ENCODE assay signal across 8 mouse cellular contexts in genomic region chr9:120961969-120962700, GRCm38 (mm10). TPM values are rescaled to one million over a fixed set of nuclear protein-coding genes. Genes with fewer than 3 reads are reported as not detected.
DNase-seq lines count a peak whose midpoint lies in the region; ATAC-seq and TF ChIP-seq lines count a peak whose summit lies in the region.

No protein-coding gene starts in this region.

- no peak for TF ChIP-seq EP300 in MEL (IDR thresholded peaks at IDR 0.05; ENCODE audit: low read depth in 1 of 2, low read length in 2 of 2)

- no peaks in the 10 kb centered on the region for H3K79me2 ChIP-seq in MEL (ENCODE audit: control insufficient read depth, insufficient read depth, low read length, poor library complexity)

- no peak for TF ChIP-seq CTCF in MEL (IDR thresholded peaks at IDR 0.05 in 2 of 3, conservative IDR thresholded peaks at IDR 0.05 in 1 of 3; ENCODE audit: control insufficient read depth in 1 of 3, insufficient read depth in 1 of 3, low read depth in 2 of 3, low read length in 3 of 3, poor library complexity in 1 of 3, severe bottlenecking in 1 of 3)

- 0 out of 2 replicates have a peak overlapping the region, but pooled peaks have one; percentile 12 for H3K27ac ChIP-seq in forebrain, embryonic 11.5 days (ENCODE audit: low read depth, low read length)
- no peak overlapping the region for H3K27ac ChIP-seq in forebrain, embryonic 10.5 days
- H3K27ac ChIP-seq in MEL (ENCODE audit: control insufficient read depth, low read depth, low read length): peak overlapping the region; percentile 70
- H3K27ac ChIP-seq in heart, embryonic 15.5 days: peak overlapping the region; percentile 33; the same call in 1 of the 2 replicates
- H3K27ac ChIP-seq in liver, embryonic 15.5 days (replicated peaks): 0 out of 2 replicates have a peak overlapping the region, but pooled peaks have one; percentile 19

- no peak overlapping the region for H3K4me2 ChIP-seq in forebrain, embryonic 11.5 days (ENCODE audit: low read depth, low read length, severe bottlenecking)
- H3K4me2 ChIP-seq in heart, embryonic 15.5 days: no peak overlapping the region
- H3K4me2 ChIP-seq in liver, embryonic 15.5 days: no peak overlapping the region

- H3K27me3 ChIP-seq in forebrain, embryonic 11.5 days (ENCODE audit: control insufficient read depth, insufficient read depth, low read length): no peaks in the 10 kb centered on the region
- no peaks in the 10 kb centered on the region for H3K27me3 ChIP-seq in forebrain, embryonic 10.5 days (ENCODE audit: poor library complexity, severe bottlenecking)
- H3K27me3 ChIP-seq in MEL (ENCODE audit: control insufficient read depth in 1 of 2, insufficient read depth in 2 of 2, low read length in 2 of 2): no peaks in the 10 kb centered on the region
- H3K27me3 ChIP-seq in heart, embryonic 15.5 days: no peaks in the 10 kb centered on the region
- no peaks in the 10 kb centered on the region for H3K27me3 ChIP-seq in liver, embryonic 15.5 days

- no peak for ATAC-seq in forebrain, embryonic 11.5 days (replicated peaks; ENCODE audit: low FRiP score)
- no peak for ATAC-seq in heart, embryonic 15.5 days (replicated peaks; ENCODE audit: insufficient number of reproducible peaks, insufficient read depth, low FRiP score, low read depth)
- ATAC-seq in liver, embryonic 15.5 days (ENCODE audit: insufficient read depth): no peak

- DNase-seq in forebrain, embryonic 11.5 days (ENCODE audit: low spot score): no peak
- DNase-seq in forebrain, embryonic 10.5 days (ENCODE audit: extremely low spot score, low spot score): no peak
- peak; percentile 81 for DNase-seq in MEL (ENCODE audit: low read depth, low spot score)
- DNase-seq in layer of hippocampus, postnatal 14 days (ENCODE audit: low spot score in 2 of 2): no peak
- no peak for DNase-seq in spleen, postnatal 36 days (ENCODE audit: low spot score in 2 of 2)
- DNase-seq in thymus, postnatal 0 days (ENCODE audit: low spot score): no peak

- no peak overlapping the region for H3K4me3 ChIP-seq in forebrain, embryonic 11.5 days (ENCODE audit: low read depth, low read length)
- no peak overlapping the region for H3K4me3 ChIP-seq in forebrain, embryonic 10.5 days
- no peak overlapping the region for H3K4me3 ChIP-seq in MEL (ENCODE audit: control insufficient read depth in 1 of 2, insufficient read depth in 1 of 2, low read depth in 2 of 2, low read length in 2 of 2)
- no peak overlapping the region for H3K4me3 ChIP-seq in heart, embryonic 15.5 days
- H3K4me3 ChIP-seq in liver, embryonic 15.5 days (replicated peaks): no peak overlapping the region

- H3K4me1 ChIP-seq in forebrain, embryonic 11.5 days (replicated peaks; ENCODE audit: control insufficient read depth, insufficient read depth, low read length): no peaks in the 10 kb centered on the region
- H3K4me1 ChIP-seq in forebrain, embryonic 10.5 days: peaks cover 4% of the 10 kb centered on the region; the same call in 1 of the 2 replicates
- peaks cover 8 to 25% of the 10 kb centered on the region in 2 experiments for H3K4me1 ChIP-seq in MEL (ENCODE audit: control insufficient read depth in 1 of 2, insufficient read depth in 2 of 2, low read length in 2 of 2)
- H3K4me1 ChIP-seq in heart, embryonic 15.5 days (replicated peaks): peaks cover 64% of the 10 kb centered on the region
- peaks cover 29% of the 10 kb centered on the region for H3K4me1 ChIP-seq in liver, embryonic 15.5 days (replicated peaks)

- no peak overlapping the region for H3K9ac ChIP-seq in forebrain, embryonic 11.5 days (ENCODE audit: low read length)
- H3K9ac ChIP-seq in MEL (ENCODE audit: control insufficient read depth, low read depth, low read length, poor library complexity, severe bottlenecking): no peak overlapping the region
- H3K9ac ChIP-seq in heart, embryonic 15.5 days: no peak overlapping the region
- no peak overlapping the region for H3K9ac ChIP-seq in liver, embryonic 15.5 days

- no peak for TF ChIP-seq RAD21 in MEL (IDR thresholded peaks at IDR 0.05; ENCODE audit: low read depth, low read length)

- 91% methylated on average over 3 of the region's 3 CpGs for WGBS in forebrain, embryonic 11.5 days
- WGBS in forebrain, embryonic 10.5 days: 91% methylated on average over 3 of the region's 3 CpGs
- 63% methylated on average over 3 of the region's 3 CpGs for WGBS in heart, embryonic 15.5 days
- WGBS in liver, embryonic 15.5 days (ENCODE audit: insufficient replicate concordance): 45% methylated on average over 3 of the region's 3 CpGs

- peaks cover 38% of the 10 kb centered on the region for H3K36me3 ChIP-seq in forebrain, embryonic 11.5 days (ENCODE audit: control insufficient read depth, insufficient read depth, low read length)
- peaks cover 100% of the 10 kb centered on the region for H3K36me3 ChIP-seq in forebrain, embryonic 10.5 days (replicated peaks)
- H3K36me3 ChIP-seq in MEL (ENCODE audit: control insufficient read depth in 1 of 2, insufficient read depth in 2 of 2, low read length in 2 of 2): peaks cover 14 to 22% of the 10 kb centered on the region in 2 experiments
- peaks cover 89% of the 10 kb centered on the region for H3K36me3 ChIP-seq in heart, embryonic 15.5 days
- H3K36me3 ChIP-seq in liver, embryonic 15.5 days (replicated peaks): peaks cover 100% of the 10 kb centered on the region

- TF ChIP-seq POLR2A in MEL (IDR thresholded peaks at IDR 0.05; ENCODE audit: control insufficient read depth in 1 of 2, insufficient read depth in 1 of 2, low read depth in 1 of 2, low read length in 2 of 2, poor library complexity in 1 of 2): no peak

- no peaks in the 10 kb centered on the region for H3K9me3 ChIP-seq in forebrain, embryonic 11.5 days (ENCODE audit: control insufficient read depth, low read length)
- H3K9me3 ChIP-seq in forebrain, embryonic 10.5 days: no peaks in the 10 kb centered on the region
- H3K9me3 ChIP-seq in MEL (replicated peaks; ENCODE audit: insufficient read depth, low read length): no peaks in the 10 kb centered on the region
- no peaks in the 10 kb centered on the region for H3K9me3 ChIP-seq in heart, embryonic 15.5 days (replicated peaks)
- no peaks in the 10 kb centered on the region for H3K9me3 ChIP-seq in liver, embryonic 15.5 days (replicated peaks)

TF ChIP-seq in MEL, 35 proteins besides CTCF, POLR2A, EP300 and RAD21:
- TF ChIP-seq USF1 (IDR thresholded peaks at IDR 0.05; ENCODE audit: low read depth, low read length) (peak; percentile 75; the same call in 1 of the 2 replicates), MXI1 (IDR thresholded peaks at IDR 0.05; ENCODE audit: low read depth, low read length) (peak; percentile 69), ETS1 (IDR thresholded peaks at IDR 0.05; ENCODE audit: low read depth, low read length) (0 out of 2 replicates have a peak, but pooled peaks have one; percentile 15), ZC3H11A (IDR thresholded peaks at IDR 0.05; ENCODE audit: low read depth, low read length) (0 out of 2 replicates have a peak, but pooled peaks have one; percentile 1), TBP (IDR thresholded peaks at IDR 0.05; ENCODE audit: low read depth, low read length) (no peak), MEF2A (IDR thresholded peaks at IDR 0.05; ENCODE audit: extremely low read depth, insufficient replicate concordance, low read depth, low read length, poor library complexity, severe bottlenecking) (no peak), MAX (IDR thresholded peaks at IDR 0.05; ENCODE audit: low read length) (peak; percentile 67; the same call in 1 of the 2 replicates)

RNA-seq across cellular contexts. Expression of gene Ctnnb1, which starts 33.1 kb away (rescaled TPM):
- polyA plus RNA-seq in forebrain, embryonic 11.5 days (2014; fragmentation: Nextera tagmentation; extraction: Ambion mirVana): 861 and 912 TPM in 2 replicates
- polyA plus RNA-seq in forebrain, embryonic 10.5 days (2016; fragmentation: Nextera tagmentation; extraction: Ambion mirVana): 647 and 664 TPM in 2 replicates
- total RNA-seq in MEL (2012; rRNA removed): 269 and 302 TPM in 2 replicates
- 100 to 1,000 TPM; 377 to 701 TPM for polyA plus RNA-seq in MEL (2012; ENCODE audit: insufficient read depth in 1 of 2, insufficient read length in 2 of 2, low read depth in 1 of 2, low replicate concordance in 2 of 2, missing spikeins in 1 of 2)
- polyA plus RNA-seq in heart, embryonic 15.5 days (2015; fragmentation: Nextera tagmentation; extraction: Ambion mirVana): 284 and 370 TPM in 2 replicates
- 90.5 and 100 TPM in 2 replicates for polyA plus RNA-seq in liver, embryonic 15.5 days (2015; fragmentation: Nextera tagmentation; extraction: Ambion mirVana)
- total RNA-seq in layer of hippocampus, postnatal 14 days (2021): 100 to 1,000 TPM; 772 to 788 TPM
- polyA plus RNA-seq in thymus, postnatal 0 days (2015; fragmentation: Nextera tagmentation; extraction: Ambion mirVana): 217 and 220 TPM in 2 replicates
